Mouse (Mus musculus): ENCODE measurements at regions not wholly inside any gene's neighbourhood (a gene's known extent, or its start where the extent isn't known, plus 50 kb on each side); places are given as distances from the start of the nearest gene placed in this dataset.
A peak's percentile ranks its signal among the peaks of the same experiment; 100 is the strongest.

- no peak overlapping the region for H3K4me3 ChIP-seq (replicated peaks; ENCODE audit: low read depth, low read length)
- no peaks in the 10 kb centered on the region for H3K27me3 ChIP-seq (ENCODE audit: insufficient read depth, low read length)
- no peak for TF ChIP-seq CTCF (IDR thresholded peaks at IDR 0.05; ENCODE audit: low read depth)
- ATAC-seq (replicated peaks; ENCODE audit: low FRiP score, low read depth) (no peak), DNase-seq (ENCODE audit: low spot score) (no peak)
- 64% methylated on average over 2 of the region's 2 CpGs for WGBS
- H3K9me3 ChIP-seq (replicated peaks; ENCODE audit: low read length), result no peaks in the 10 kb centered on the region
- H3K9ac ChIP-seq (ENCODE audit: low read depth, low read length), result no peak overlapping the region
- no peak overlapping the region for H3K4me2 ChIP-seq (ENCODE audit: low read length)
- no peaks in the 10 kb centered on the region for H3K36me3 ChIP-seq (ENCODE audit: insufficient read depth, low read length)
- H3K4me1 ChIP-seq (replicated peaks; ENCODE audit: insufficient read depth, low read length), result no peaks in the 10 kb centered on the region
- H3K27ac ChIP-seq, result no peak overlapping the region
Measured at GRCm38 (mm10) chr14:105708691-105709090, 187.9 kb downstream of the Spry2 start.

- no peaks in the 10 kb centered on the region for H3K9me3 ChIP-seq (replicated peaks; ENCODE audit: low read length)
- no peak overlapping the region for H3K9ac ChIP-seq (ENCODE audit: low read depth, low read length)
- WGBS, result 95% methylated on average over 7 of the region's 7 CpGs
- no peak for ATAC-seq (replicated peaks; ENCODE audit: low FRiP score, low read depth)
- TF ChIP-seq CTCF (IDR thresholded peaks at IDR 0.05; ENCODE audit: low read depth), result no peak
- H3K27ac ChIP-seq, result no peak overlapping the region
- no peaks in the 10 kb centered on the region for H3K27me3 ChIP-seq (ENCODE audit: insufficient read depth, low read length)
- no peaks in the 10 kb centered on the region for H3K36me3 ChIP-seq (ENCODE audit: insufficient read depth, low read length)
- H3K4me2 ChIP-seq (ENCODE audit: low read length), result no peak overlapping the region
- no peak overlapping the region for H3K4me3 ChIP-seq (replicated peaks; ENCODE audit: low read depth, low read length)
- no peak for DNase-seq (ENCODE audit: low spot score)
- H3K4me1 ChIP-seq (replicated peaks; ENCODE audit: insufficient read depth, low read length), result no peaks in the 10 kb centered on the region
Measured at GRCm38 (mm10) chr14:105706756-105707155, 189.9 kb downstream of the Spry2 start.

- no peaks in the 10 kb centered on the region for H3K4me1 ChIP-seq (replicated peaks; ENCODE audit: insufficient read depth, low read length)
- H3K9me3 ChIP-seq (replicated peaks; ENCODE audit: low read length), result no peaks in the 10 kb centered on the region
Measured at GRCm38 (mm10) chr14:105698616-105699015, 198.0 kb downstream of the Spry2 start.

GRCm38 (mm10) chr14:105698086-105698485 is 198.5 kb downstream of the Spry2 start:
- H3K27me3 ChIP-seq (ENCODE audit: insufficient read depth, low read length), result no peaks in the 10 kb centered on the region
- no peak overlapping the region for H3K27ac ChIP-seq
- no peak for DNase-seq (ENCODE audit: low spot score)
- H3K4me1 ChIP-seq (replicated peaks; ENCODE audit: insufficient read depth, low read length), result no peaks in the 10 kb centered on the region
- WGBS, result 97% methylated on average over 1 of the region's 1 CpGs
- H3K4me3 ChIP-seq (replicated peaks; ENCODE audit: low read depth, low read length), result no peak overlapping the region
- TF ChIP-seq CTCF (IDR thresholded peaks at IDR 0.05; ENCODE audit: low read depth), result no peak
- H3K9me3 ChIP-seq (replicated peaks; ENCODE audit: low read length), result no peaks in the 10 kb centered on the region
- no peak for ATAC-seq (replicated peaks; ENCODE audit: low FRiP score, low read depth)
- H3K4me2 ChIP-seq (ENCODE audit: low read length), result no peak overlapping the region
- H3K36me3 ChIP-seq (ENCODE audit: insufficient read depth, low read length), result no peaks in the 10 kb centered on the region
- no peak overlapping the region for H3K9ac ChIP-seq (ENCODE audit: low read depth, low read length)

More at GRCm38 (mm10) chr14:105698616-105699015, 198.0 kb downstream of the Spry2 start:
- 31% methylated on average over 1 of the region's 1 CpGs for WGBS
- no peak for TF ChIP-seq CTCF (IDR thresholded peaks at IDR 0.05; ENCODE audit: low read depth)
- Histone ChIP-seq H3K36me3 (ENCODE audit: insufficient read depth, low read length) (no peaks in the 10 kb centered on the region), H3K27me3 (ENCODE audit: insufficient read depth, low read length) (no peaks in the 10 kb centered on the region), H3K4me3 (replicated peaks; ENCODE audit: low read depth, low read length) (no peak overlapping the region), H3K9ac (ENCODE audit: low read depth, low read length) (no peak overlapping the region), H3K4me2 (ENCODE audit: low read length) (no peak overlapping the region), H3K27ac (no peak overlapping the region)
- DNase-seq (ENCODE audit: low spot score) (peak; percentile 19), ATAC-seq (replicated peaks; ENCODE audit: low FRiP score, low read depth) (no peak)

GRCm38 (mm10) chr14:105697398-105697797 is 199.2 kb downstream of the Spry2 start:
- H3K4me1 ChIP-seq (replicated peaks; ENCODE audit: insufficient read depth, low read length), result no peaks in the 10 kb centered on the region
- no peak overlapping the region for H3K4me3 ChIP-seq (replicated peaks; ENCODE audit: low read depth, low read length)
- H3K9me3 ChIP-seq (replicated peaks; ENCODE audit: low read length), result no peaks in the 10 kb centered on the region
- H3K27me3 ChIP-seq (ENCODE audit: insufficient read depth, low read length), result no peaks in the 10 kb centered on the region
- H3K4me2 ChIP-seq (ENCODE audit: low read length), result no peak overlapping the region
- ATAC-seq (replicated peaks; ENCODE audit: low FRiP score, low read depth) (no peak), DNase-seq (ENCODE audit: low spot score) (no peak)
- no peak overlapping the region for H3K9ac ChIP-seq (ENCODE audit: low read depth, low read length)
- 88% methylated on average over 13 of the region's 13 CpGs for WGBS
- no peak for TF ChIP-seq CTCF (IDR thresholded peaks at IDR 0.05; ENCODE audit: low read depth)
- no peaks in the 10 kb centered on the region for H3K36me3 ChIP-seq (ENCODE audit: insufficient read depth, low read length)
- H3K27ac ChIP-seq, result no peak overlapping the region

- TF ChIP-seq CTCF (IDR thresholded peaks at IDR 0.05; ENCODE audit: low read depth), result no peak
- H3K4me3 ChIP-seq (replicated peaks; ENCODE audit: low read depth, low read length), result no peak overlapping the region
- H3K36me3 ChIP-seq (ENCODE audit: insufficient read depth, low read length), result no peaks in the 10 kb centered on the region
- no peak overlapping the region for H3K27ac ChIP-seq
- no peak overlapping the region for H3K9ac ChIP-seq (ENCODE audit: low read depth, low read length)
- H3K27me3 ChIP-seq (ENCODE audit: insufficient read depth, low read length), result no peaks in the 10 kb centered on the region
- H3K4me2 ChIP-seq (ENCODE audit: low read length), result no peak overlapping the region
- ATAC-seq (replicated peaks; ENCODE audit: low FRiP score, low read depth) (no peak), DNase-seq (ENCODE audit: low spot score) (no peak)
- H3K9me3 ChIP-seq (replicated peaks; ENCODE audit: low read length), result no peaks in the 10 kb centered on the region
- H3K4me1 ChIP-seq (replicated peaks; ENCODE audit: insufficient read depth, low read length), result no peaks in the 10 kb centered on the region
Measured at GRCm38 (mm10) chr14:105694969-105695368, 201.7 kb downstream of the Spry2 start.

- DNase-seq (ENCODE audit: low spot score) (no peak), ATAC-seq (replicated peaks; ENCODE audit: low FRiP score, low read depth) (no peak)
- no peaks in the 10 kb centered on the region for H3K36me3 ChIP-seq (ENCODE audit: insufficient read depth, low read length)
- no peak overlapping the region for H3K27ac ChIP-seq
- H3K4me2 ChIP-seq (ENCODE audit: low read length), result no peak overlapping the region
- no peaks in the 10 kb centered on the region for H3K27me3 ChIP-seq (ENCODE audit: insufficient read depth, low read length)
- no peaks in the 10 kb centered on the region for H3K4me1 ChIP-seq (replicated peaks; ENCODE audit: insufficient read depth, low read length)
- TF ChIP-seq CTCF (IDR thresholded peaks at IDR 0.05; ENCODE audit: low read depth), result no peak
- no peak overlapping the region for H3K9ac ChIP-seq (ENCODE audit: low read depth, low read length)
- H3K4me3 ChIP-seq (replicated peaks; ENCODE audit: low read depth, low read length), result no peak overlapping the region
- no peaks in the 10 kb centered on the region for H3K9me3 ChIP-seq (replicated peaks; ENCODE audit: low read length)
- WGBS, result 75% methylated on average over 4 of the region's 4 CpGs
Measured at GRCm38 (mm10) chr14:105693713-105694112, 202.9 kb downstream of the Spry2 start.
